Mouse (Mus musculus) layer of hippocampus, adult 6 months (tissue): ENCODE measurements around the gene Vmn1r4. TPM values are rescaled to one million over a fixed set of nuclear protein-coding genes. Genes with fewer than 3 reads are reported as not detected.

Experiments used
- long read RNA-seq, 2 experiments: library from polyadenylated mRNA; unstranded; transcript quantifications; one replicate each; pipeline ENCODE4 v2.0.0; 2019 to 2020
- polyA plus RNA-seq: library from polyadenylated mRNA; unstranded; fragments of <200 nt; fragmentation: Nextera tagmentation; gene quantifications from 2 replicates; pipeline ENCODE4 v1.2.3, GENCODE M21; 2021

The Vmn1r4 gene
- polyA plus RNA-seq: 0.13 and 0.38 TPM in 2 replicates
- long read RNA-seq, experiment 1, partial matches to known transcripts: 0 of 1 reads
- long read RNA-seq, experiment 1, other reads (novel, unspliced or antisense): 1 of 1 reads
- long read RNA-seq, experiment 2: 0 reads

DNA sequence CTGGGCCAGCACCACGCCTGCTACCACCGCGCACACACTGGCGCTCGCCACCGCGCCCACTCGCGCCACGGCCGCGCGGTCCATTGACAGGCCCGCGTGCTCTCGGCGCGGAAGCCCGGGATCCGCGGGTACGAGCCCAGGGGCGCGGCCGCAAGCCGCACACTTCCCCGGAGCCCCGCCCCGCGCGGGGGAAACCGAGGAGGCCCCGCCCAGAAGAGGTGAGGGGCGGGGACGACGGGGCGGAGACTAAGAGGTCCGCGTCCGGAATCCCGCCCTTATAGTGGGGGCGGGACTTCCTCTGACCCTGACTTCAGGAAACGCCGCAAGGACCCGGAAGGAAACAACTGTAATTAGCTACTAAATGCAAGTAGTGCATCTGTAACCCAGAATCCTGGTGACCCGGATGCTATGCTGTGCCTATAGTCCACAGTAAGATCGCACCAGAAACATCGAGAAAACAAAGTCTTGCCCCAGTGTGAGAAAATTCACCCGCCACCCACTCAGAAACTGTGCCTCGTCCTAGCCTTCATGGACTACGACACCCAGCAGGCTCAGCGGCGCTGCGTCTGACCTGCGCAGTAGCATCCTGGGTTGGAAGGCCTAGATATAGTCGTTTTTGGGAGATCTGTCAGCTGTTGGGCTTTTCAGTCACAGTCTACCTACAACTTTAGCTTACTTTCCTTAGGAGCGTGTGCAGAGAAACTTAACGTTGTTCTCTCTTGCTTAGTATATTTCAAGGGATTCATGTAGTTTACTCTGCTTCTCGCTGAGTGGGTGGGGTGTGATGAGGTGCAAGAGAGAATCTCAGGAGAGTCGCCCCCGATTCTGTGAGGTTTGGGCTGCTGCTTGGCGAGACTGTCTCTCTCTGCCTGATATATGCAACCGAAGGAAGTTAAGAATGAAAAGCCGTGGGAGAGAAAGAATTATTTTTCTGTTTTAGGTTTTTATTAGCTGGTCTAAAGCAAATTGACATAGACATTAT, at the start of gene Vmn1r4, which contains the start of gene Nt5c3:
Gene Vmn1r4 (plus strand): TSS at position 290 of the 982 bp plus-strand sequence.
Gene Nt5c3 (minus strand): TSS at position 207 of the 982 bp plus-strand sequence.

DNA sequence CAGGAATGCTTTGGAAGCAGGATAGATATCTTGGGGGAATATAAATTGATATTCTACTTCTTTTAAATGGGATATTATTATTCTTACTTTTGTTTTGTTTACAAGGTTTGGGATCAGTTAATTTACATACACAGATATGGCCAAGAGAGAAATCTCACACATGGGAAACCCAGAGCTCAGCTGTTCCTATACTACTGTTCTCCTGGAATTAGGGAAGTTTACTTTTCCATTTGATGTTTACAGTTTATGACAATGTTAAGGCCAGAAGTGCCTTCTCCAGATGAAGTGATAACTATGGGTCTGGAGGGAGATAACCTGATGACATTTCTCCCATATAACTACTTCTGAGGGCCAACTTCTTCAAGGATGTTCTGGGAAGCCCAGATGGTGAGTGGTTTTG, 46.2 kb downstream of the Vmn1r4 start, which contains the start of gene Vmn1r5:
Gene Vmn1r5 (plus strand): TSS at position 301 of the 400 bp plus-strand sequence.

DNA sequence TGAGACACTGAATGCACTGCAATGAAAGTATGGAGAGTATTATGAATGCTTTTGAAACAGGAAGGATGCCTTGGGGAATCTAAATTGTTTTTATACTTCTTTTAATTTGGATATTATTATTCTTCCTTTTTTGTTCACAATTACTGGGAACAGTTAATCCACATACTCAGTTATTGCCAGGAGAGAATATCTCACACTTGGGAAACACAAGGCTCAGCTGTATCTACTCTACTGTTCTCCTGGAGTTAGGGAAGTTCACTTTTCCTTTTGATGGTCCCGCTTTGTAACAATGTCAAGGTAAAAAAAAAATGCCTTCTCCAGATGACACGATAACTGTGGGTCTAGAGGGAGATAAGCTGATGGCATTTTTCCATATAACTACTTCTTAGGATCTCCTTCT, 73.1 kb downstream of the Vmn1r4 start, which contains the start of gene Vmn1r6:
Gene Vmn1r6 (plus strand): TSS at position 301 of the 400 bp plus-strand sequence.

Other genes with a start within 250 kb of the Vmn1r4 start
- gene Lsm5, start 219.3 kb upstream of the Vmn1r4 start, polyA plus RNA-seq: 27.1 and 33.9 TPM in 2 replicates
- gene Avl9, start 209.1 kb upstream of the Vmn1r4 start, polyA plus RNA-seq: 4.2 and 5.8 TPM in 2 replicates
- gene Kbtbd2, start 126.2 kb upstream of the Vmn1r4 start, polyA plus RNA-seq: 17.2 and 22.6 TPM in 2 replicates
- gene Fkbp9, start 92.0 kb upstream of the Vmn1r4 start, polyA plus RNA-seq: 25.1 and 37.5 TPM in 2 replicates
- 93.8 and 101 TPM in 2 replicates for gene Nt5c3, start 83 bp upstream of the Vmn1r4 start, polyA plus RNA-seq
- not detected in 2 replicates for gene Vmn1r5, start 46.3 kb downstream of the Vmn1r4 start, polyA plus RNA-seq
- not detected in 2 replicates for gene Vmn1r6, start 73.2 kb downstream of the Vmn1r4 start, polyA plus RNA-seq
- not detected in 2 replicates for gene Vmn1r7, start 101.3 kb downstream of the Vmn1r4 start, polyA plus RNA-seq
- not detected in 2 replicates for gene Vmn1r8, start 108.3 kb downstream of the Vmn1r4 start, polyA plus RNA-seq
- not detected in 2 replicates for gene Vmn1r9, start 142.8 kb downstream of the Vmn1r4 start, polyA plus RNA-seq
- not detected in 2 replicates for gene Vmn1r10, start 185.4 kb downstream of the Vmn1r4 start, polyA plus RNA-seq
- gene Vmn1r11, start 209.4 kb downstream of the Vmn1r4 start, polyA plus RNA-seq: not detected in 2 replicates
- gene Vmn1r12, start 232.9 kb downstream of the Vmn1r4 start, polyA plus RNA-seq: not detected in 2 replicates